Mouse (Mus musculus) mouse trophoblast stem cell (cell line): Measurements from ENCODE around the gene Twistnb.

Experiments used
- in situ Hi-C, 2 experiments: fragments of 300-500 bp; cut with MseI, MboI; formaldehyde crosslinking; loops; 2 replicates in 1 of 2; 3 replicates in 1 of 2; pipeline ENCODE4 v1.15.1; 2025

Twistnb gene

GRCm38 (mm10) chr12:33429387-33430160 is at the start of gene Twistnb:
Gene Twistnb (plus strand): TSS chr12:33429635.
- in situ Hi-C loops, result loop anchor here in 1 of 2 experiments (5.0 kb wide), 1 partner anchor 37 kb away; the partner anchor contains the start of gene Efcab10

GRCm38 (mm10) chr12:33388842-33389241 is 40.6 kb upstream of the Twistnb start:
- in situ Hi-C loops, result loop anchor here in 1 of 2 experiments (5.0 kb wide), 1 partner anchor 33 kb away; no protein-coding TSS in a partner anchor

GRCm38 (mm10) chr12:33390844-33391560 is 38.4 kb upstream of the Twistnb start:
- in situ Hi-C loops, result loop anchor here in 1 of 2 experiments (5.0 kb wide), 1 partner anchor 36 kb away; the partner anchor contains the start of gene Twistnb

DNA sequence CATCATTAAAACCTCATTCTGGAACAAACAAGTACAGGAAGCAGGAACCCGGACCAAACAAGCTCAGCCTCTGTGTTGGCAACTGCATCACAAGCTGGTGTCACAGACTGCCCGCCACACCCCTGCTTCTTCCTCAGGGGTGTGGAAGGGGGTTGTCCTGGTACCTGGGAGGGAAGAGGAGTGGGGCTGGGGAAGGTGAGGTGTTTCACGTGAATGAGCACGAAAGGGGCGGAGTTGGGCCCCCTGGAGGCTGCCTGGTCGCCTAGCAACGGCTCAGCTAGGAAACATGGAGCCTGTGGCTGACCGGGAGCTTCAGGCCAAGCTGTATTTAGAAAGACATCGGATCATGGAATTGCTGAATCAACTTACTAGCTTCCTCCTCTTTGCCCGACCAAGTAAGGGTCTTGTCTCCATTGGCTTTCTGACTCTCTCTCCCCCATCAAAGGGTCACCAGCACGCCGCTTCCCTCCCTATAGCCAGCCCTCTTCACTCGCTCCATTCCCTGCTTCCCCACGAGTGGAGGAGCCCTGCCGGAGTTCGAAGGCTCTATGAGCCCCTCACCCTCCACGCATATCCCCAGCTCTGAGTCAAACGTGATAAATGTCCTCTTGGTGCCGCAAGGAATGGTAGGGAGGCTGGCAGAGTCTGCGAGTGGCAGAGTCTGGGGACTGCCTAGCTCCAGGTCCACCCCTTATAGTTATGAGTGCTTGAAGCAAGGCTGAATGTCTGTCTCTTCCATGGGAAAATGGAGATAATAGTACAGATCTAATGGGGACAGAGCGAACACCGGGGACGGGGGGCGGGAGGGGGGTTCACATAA is 34.4 kb upstream of the Twistnb start, which contains the start of gene Efcab10:
TSS of gene Efcab10 (plus strand) at position 51 of the 820 bp plus-strand sequence.
- in situ Hi-C loops, result loop anchor here in 1 of 2 experiments (5.0 kb wide), 1 partner anchor 32 kb away; the partner anchor contains the start of gene Twistnb

DNA sequence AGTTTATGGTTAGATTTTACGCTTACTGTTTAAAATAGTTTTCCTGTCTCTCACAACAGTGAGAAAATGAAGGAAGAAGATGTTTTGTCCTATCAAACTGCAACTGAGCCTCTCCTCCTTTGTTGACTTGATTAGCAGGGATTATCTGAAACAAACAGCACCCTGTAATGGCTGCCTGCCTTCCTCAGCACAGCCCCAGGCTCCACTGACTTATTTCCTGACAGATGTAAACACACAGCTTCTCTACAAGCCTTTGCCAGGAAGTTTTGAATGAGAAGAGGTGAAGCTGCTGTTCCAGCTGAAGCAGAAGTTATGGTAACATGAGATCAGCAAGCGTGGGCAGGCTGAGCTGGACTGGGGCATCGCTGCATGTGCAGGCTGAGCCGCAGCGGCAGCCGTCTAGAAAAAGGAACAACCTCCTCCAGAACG is 26.2 kb upstream of the Twistnb start:
- in situ Hi-C loops, result no loop called here

GRCm38 (mm10) chr12:33404996-33405395 is 24.4 kb upstream of the Twistnb start:
- in situ Hi-C loops, result no loop called here

DNA sequence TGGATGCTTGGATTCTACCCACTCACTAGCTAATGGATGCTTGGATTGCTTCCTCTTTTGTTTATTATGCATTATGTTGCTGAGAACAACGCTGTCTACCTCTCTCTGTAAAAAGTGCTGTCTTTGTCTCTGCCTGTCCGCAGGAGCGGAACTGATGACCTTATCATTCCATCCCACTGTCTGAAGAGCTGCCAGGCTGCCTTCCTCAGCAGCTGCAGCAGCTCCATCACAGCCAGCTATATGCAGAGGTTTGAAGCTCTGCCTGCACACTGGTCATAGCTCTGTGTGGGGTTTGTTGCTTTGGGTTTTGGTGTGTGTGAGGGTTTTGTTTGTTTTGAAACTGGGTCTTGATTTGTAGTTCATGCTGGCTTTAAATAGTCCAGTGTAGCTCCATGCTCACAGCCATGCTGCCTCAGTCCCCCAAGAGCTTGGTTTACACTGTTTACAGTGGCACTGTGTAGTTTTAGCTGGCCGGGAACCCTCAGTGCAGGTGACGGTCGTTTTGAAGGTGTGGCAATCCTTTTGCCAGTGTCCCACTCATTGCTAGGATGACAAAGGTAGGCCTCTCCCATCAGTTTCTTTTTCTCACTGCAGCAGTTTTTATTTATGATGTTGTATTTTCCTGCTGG is 23.9 kb upstream of the Twistnb start:
- in situ Hi-C loops, result no loop called here

- in situ Hi-C loops, result no loop called here
Observed at GRCm38 (mm10) chr12:33411580-33412151, 17.8 kb upstream of the Twistnb start.

GRCm38 (mm10) chr12:33424329-33424728 is 5.1 kb upstream of the Twistnb start:
- in situ Hi-C loops, result loop anchor here in 1 of 2 experiments (5.0 kb wide), 1 partner anchor 37 kb away; no protein-coding TSS in a partner anchor

DNA sequence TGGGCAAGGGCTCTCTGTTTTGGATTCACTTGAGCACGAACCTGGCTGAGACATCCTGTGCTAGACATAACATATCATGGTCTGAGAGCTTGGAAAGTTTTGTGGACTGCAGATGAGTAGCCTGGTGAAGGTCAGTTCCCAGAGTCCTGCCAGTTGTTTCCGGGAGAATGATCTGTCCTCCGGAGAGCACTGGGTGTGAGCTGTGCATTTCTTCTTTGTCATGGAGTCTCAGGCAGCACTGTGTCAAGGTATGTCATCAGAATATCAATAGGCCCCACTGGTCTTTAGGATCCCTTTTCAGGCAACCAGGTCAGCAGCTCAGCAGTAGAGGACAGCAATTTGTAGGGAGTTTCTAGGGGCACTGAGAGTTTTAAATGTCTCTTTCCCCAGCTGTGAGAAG is 2.1 kb upstream of the Twistnb start:
- in situ Hi-C loops, result loop anchor here in 1 of 2 experiments (5.0 kb wide), 1 partner anchor 35 kb away; the partner anchor contains the start of gene Efcab10

GRCm38 (mm10) chr12:33427726-33428125 is 1.7 kb upstream of the Twistnb start:
- in situ Hi-C loops, result loop anchor here in 1 of 2 experiments (5.0 kb wide), 1 partner anchor 35 kb away; the partner anchor contains the start of gene Efcab10

GRCm38 (mm10) chr12:33433812-33434211 is 4.4 kb downstream of the Twistnb start:
- in situ Hi-C loops, result no loop called here

DNA sequence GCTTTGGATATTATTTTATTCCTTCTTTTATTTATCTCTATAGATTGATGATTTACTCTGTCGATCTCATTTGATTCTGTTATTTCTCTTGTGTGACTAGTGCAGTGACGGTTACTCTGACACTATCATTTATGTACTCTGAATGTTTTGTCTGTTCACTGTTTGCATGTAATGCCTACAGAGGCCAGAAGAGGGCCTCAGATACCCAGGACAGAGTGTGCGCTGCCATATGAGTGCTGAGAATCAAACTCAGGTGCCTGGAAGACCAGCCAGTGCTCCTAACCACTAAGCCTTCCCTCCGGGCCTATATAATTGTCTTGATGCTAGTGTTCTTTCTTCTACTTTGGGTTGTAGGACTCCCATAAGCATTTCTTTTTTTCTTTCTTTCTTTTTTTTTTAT is 5.3 kb downstream of the Twistnb start:
- in situ Hi-C loops, result no loop called here

DNA sequence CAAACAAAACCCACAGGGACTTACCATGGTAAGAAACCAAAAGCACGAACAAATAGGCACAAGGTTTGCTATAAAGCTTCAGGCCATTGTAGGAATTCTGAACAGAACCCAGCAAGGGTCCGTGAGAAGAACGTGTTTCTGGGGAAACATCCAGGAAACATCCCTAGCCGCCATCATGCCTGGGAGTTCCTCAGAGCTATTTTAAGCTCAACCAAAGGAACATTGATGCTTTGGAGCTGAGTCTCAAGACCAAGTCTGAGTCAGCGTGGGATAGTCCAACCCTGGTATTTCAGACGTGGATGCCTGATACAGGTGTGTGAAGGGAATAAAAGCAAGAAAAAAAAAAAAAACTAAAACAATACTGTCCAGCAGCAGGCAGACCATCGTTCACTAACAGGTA is 26.0 kb downstream of the Twistnb start:
- in situ Hi-C loops, result no loop called here

DNA sequence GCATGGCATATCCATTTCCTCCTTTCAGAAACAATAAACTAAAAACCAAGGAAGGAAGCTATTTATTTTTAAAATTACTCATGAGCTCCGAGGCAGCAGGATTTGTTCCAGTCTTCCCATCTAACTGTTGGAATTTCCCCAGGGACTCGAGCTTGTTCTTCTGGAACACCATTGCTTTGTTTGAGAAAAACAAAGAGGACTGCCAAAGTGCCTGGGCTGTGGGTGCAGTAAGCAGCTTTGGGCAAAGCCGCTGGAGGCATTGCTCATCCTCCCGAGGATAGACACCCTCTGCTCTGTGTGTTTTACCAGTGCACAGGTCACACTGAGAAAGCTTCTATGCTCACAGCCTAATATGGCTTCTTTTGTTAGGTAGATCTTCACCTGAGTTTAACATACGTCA is 26.8 kb downstream of the Twistnb start:
- in situ Hi-C loops, result no loop called here

- in situ Hi-C loops, result loop anchor here in 1 of 2 experiments (10.0 kb wide), 1 partner anchor 124 kb away; no protein-coding TSS in a partner anchor
Observed at GRCm38 (mm10) chr12:33480975-33481374, 51.5 kb downstream of the Twistnb start.

- in situ Hi-C loops, result loop anchor here in 1 of 2 experiments (10.0 kb wide), 1 partner anchor 122 kb away; no protein-coding TSS in a partner anchor
Observed at GRCm38 (mm10) chr12:33482931-33483330, 53.5 kb downstream of the Twistnb start.
